ENCODE assay signal across 20 mouse cellular contexts in genomic region chr19:41523798-41524563, GRCm38 (mm10). TPM values are rescaled to one million over a fixed set of nuclear protein-coding genes. Genes with fewer than 3 reads are reported as not detected.
DNase-seq lines count a peak whose midpoint lies in the region; ATAC-seq and TF ChIP-seq lines count a peak whose summit lies in the region.
"Had no signal": no experiment of that assay in that cellular context is flagged by ENCODE, and none has a peak within 500 bp of the region (broad histone marks: within the 10 kb centered on the region; RNA-seq: fewer than 3 reads in every experiment).

No protein-coding gene starts in this region.

- 0 out of 2 replicates have a peak, but pooled peaks have one; percentile 37 for ATAC-seq in liver, embryonic 16.5 days (ENCODE audit: low read depth)
- ATAC-seq in forebrain, postnatal 0 days, result no peak
- ATAC-seq: CD4-positive, CD25-positive, alpha-beta regulatory T cell, adult 4 months; intestine, postnatal 0 days; midbrain, embryonic 13.5 days had no signal

- no peaks in the 10 kb centered on the region; the same call in 1 of the 2 replicates for H3K36me3 ChIP-seq in ES-E14 (ENCODE audit: control insufficient read depth, insufficient read depth, low read length, poor library complexity, severe bottlenecking)
- H3K36me3 ChIP-seq in liver, embryonic 16.5 days (ENCODE audit: control insufficient read depth, insufficient read depth), result no peaks in the 10 kb centered on the region
- no peaks in the 10 kb centered on the region for H3K36me3 ChIP-seq in forebrain, postnatal 0 days (ENCODE audit: insufficient read depth)
- H3K36me3 ChIP-seq: embryonic facial prominence, embryonic 12.5 days; forebrain, embryonic 10.5 days; limb, embryonic 12.5 days; midbrain, embryonic 13.5 days had no signal

- H3K9me3 ChIP-seq in ES-E14 (ENCODE audit: control insufficient read depth, insufficient read depth, low read depth, low read length), result no peaks in the 10 kb centered on the region
- H3K9me3 ChIP-seq in liver, embryonic 16.5 days (replicated peaks; ENCODE audit: control insufficient read depth, low read length), result no peaks in the 10 kb centered on the region
- no peaks in the 10 kb centered on the region for H3K9me3 ChIP-seq in forebrain, postnatal 0 days (ENCODE audit: low read length)
- H3K9me3 ChIP-seq: embryonic facial prominence, embryonic 12.5 days; forebrain, embryonic 10.5 days; limb, embryonic 12.5 days; midbrain, embryonic 13.5 days had no signal

- peak; percentile 7 to 9 for DNase-seq in kidney, postnatal 36 days
- no peak for DNase-seq in kidney, postnatal 14 days
- no peak for DNase-seq in ES-E14 (ENCODE audit: low read depth, low spot score)
- peak; percentile 37 for DNase-seq in Muller cell, postnatal 12 days (ENCODE audit: inconsistent ontology term)
- no peak for DNase-seq in thymus, postnatal 14 days
- DNase-seq in left cerebral cortex, postnatal 10 days (ENCODE audit: extremely low spot score in 1 of 2, low spot score in 2 of 2), result no peak
- no peak for DNase-seq in forebrain, postnatal 0 days
- DNase-seq: adrenal gland, postnatal 10 days; cerebellum, adult 18-20 months; gastrocnemius, postnatal 25 days; heart, postnatal 4 days; right cerebral cortex, adult 18-20 months; thymus, adult 18-20 months had no signal

- peaks cover 5 to 14% of the 10 kb centered on the region in 2 experiments for H3K4me1 ChIP-seq in ES-E14 (ENCODE audit: control insufficient read depth in 2 of 2, insufficient read depth in 2 of 2, low read length in 2 of 2, poor library complexity in 1 of 2)
- peaks cover 12% of the 10 kb centered on the region for H3K4me1 ChIP-seq in liver, embryonic 16.5 days (ENCODE audit: control insufficient read depth, low read depth, low read length)
- 0 out of 2 replicates have a peak, but pooled peaks cover 3% of the 10 kb centered on the region for H3K4me1 ChIP-seq in forebrain, postnatal 0 days (ENCODE audit: insufficient read depth)
- H3K4me1 ChIP-seq: embryonic facial prominence, embryonic 12.5 days had no signal

- H3K27me3 ChIP-seq in liver, embryonic 16.5 days (ENCODE audit: control insufficient read depth, insufficient read depth, low read depth, low read length), result no peaks in the 10 kb centered on the region
- no peaks in the 10 kb centered on the region for H3K27me3 ChIP-seq in forebrain, postnatal 0 days (ENCODE audit: insufficient read depth, low read length)
- H3K27me3 ChIP-seq: embryonic facial prominence, embryonic 12.5 days; limb, embryonic 12.5 days; midbrain, embryonic 13.5 days had no signal

- no peak for TF ChIP-seq CTCF in forebrain, postnatal 0 days (IDR thresholded peaks at IDR 0.05; ENCODE audit: low read depth)

- no peak overlapping the region for H3K27ac ChIP-seq in ES-E14 (ENCODE audit: insufficient read depth, low read depth, low read length, poor library complexity, severe bottlenecking)
- no peak overlapping the region; the same call in 1 of the 2 replicates for H3K27ac ChIP-seq in liver, embryonic 16.5 days (ENCODE audit: low read length)
- no peak overlapping the region for H3K27ac ChIP-seq in forebrain, postnatal 0 days (ENCODE audit: low read depth, low read length)
- H3K27ac ChIP-seq: embryonic facial prominence, embryonic 12.5 days; forebrain, embryonic 10.5 days; limb, embryonic 12.5 days; midbrain, embryonic 13.5 days had no signal

- H3K4me2 ChIP-seq in liver, embryonic 16.5 days (ENCODE audit: low read depth, low read length), result no peak overlapping the region
- H3K4me2 ChIP-seq in forebrain, postnatal 0 days (ENCODE audit: low read depth), result no peak overlapping the region
- H3K4me2 ChIP-seq: embryonic facial prominence, embryonic 12.5 days; limb, embryonic 12.5 days; midbrain, embryonic 13.5 days had no signal

- H3K9ac ChIP-seq in ES-E14 (ENCODE audit: insufficient read depth, low read depth, low read length, poor library complexity, severe bottlenecking), result peak overlapping the region; percentile 11; the same call in 1 of the 2 replicates
- no peak overlapping the region for H3K9ac ChIP-seq in liver, embryonic 16.5 days (ENCODE audit: low read depth, low read length)
- no peak overlapping the region for H3K9ac ChIP-seq in forebrain, postnatal 0 days
- H3K9ac ChIP-seq: embryonic facial prominence, embryonic 12.5 days; limb, embryonic 12.5 days; midbrain, embryonic 13.5 days had no signal

- intact Hi-C loops in left cerebral cortex, postnatal 10 days (cut with DNase I), result no loop called here

- 38% methylated on average over 3 of the region's 3 CpGs for WGBS in liver, embryonic 16.5 days (ENCODE audit: insufficient replicate concordance)
- WGBS in forebrain, postnatal 0 days, result 82% methylated on average over 3 of the region's 3 CpGs

- in situ Hi-C loops in ES-E14 (cut with MboI; ENCODE audit: low sequenced_read_pairs in 2 of 2, unreplicated experiment in 2 of 2), result no loop called here

- H3K4me3 ChIP-seq in ES-E14 (ENCODE audit: insufficient read depth in 1 of 2, low read depth in 1 of 2, low read length in 2 of 2, poor library complexity in 1 of 2, severe bottlenecking in 1 of 2), result no peak overlapping the region
- no peak overlapping the region for H3K4me3 ChIP-seq in liver, embryonic 16.5 days (ENCODE audit: low read depth, low read length)
- H3K4me3 ChIP-seq in forebrain, postnatal 0 days (ENCODE audit: low read depth, low read length), result no peak overlapping the region
- H3K4me3 ChIP-seq: embryonic facial prominence, embryonic 12.5 days; forebrain, embryonic 10.5 days; limb, embryonic 12.5 days; midbrain, embryonic 13.5 days had no signal

TF ChIP-seq in ES-E14, 5 proteins besides CTCF, POLR2A, EP300 and RAD21:
- no peak for TF ChIP-seq ZC3H11A (IDR thresholded peaks at IDR 0.05; ENCODE audit: borderline replicate concordance, low read depth, low read length)
- no peak for TF ChIP-seq CHD2 (IDR thresholded peaks at IDR 0.05; ENCODE audit: low read depth, low read length)
- no peak for TF ChIP-seq MAFK (IDR thresholded peaks at IDR 0.05; ENCODE audit: insufficient read depth, low read depth, low read length)
- TF ChIP-seq HCFC1 (IDR thresholded peaks at IDR 0.05; ENCODE audit: borderline replicate concordance, insufficient read depth, low read length), result no peak
- TF ChIP-seq ZNF384 (IDR thresholded peaks at IDR 0.05; ENCODE audit: low read depth, low read length), result no peak

RNA-seq across cellular contexts. Expression of gene Lcor, which starts 41.5 kb away (rescaled TPM):
- 9.9 and 10.2 TPM in 2 replicates for total RNA-seq in ES-E14 (2012; rRNA removed)
- 6.3 and 6.9 TPM in 2 replicates for polyA plus RNA-seq in liver, embryonic 16.5 days (2015; fragmentation: Nextera tagmentation; extraction: Ambion mirVana)
- total RNA-seq in left cerebral cortex, postnatal 10 days (2021), result 10 to 100 TPM; 17.3 to 18.7 TPM
- 16.6 and 21.7 TPM in 2 replicates for total RNA-seq in forebrain, postnatal 0 days (2014; rRNA removed)
- polyA plus RNA-seq in forebrain, postnatal 0 days (2015; fragmentation: Nextera tagmentation; extraction: Ambion mirVana), result 7.5 and 12.2 TPM in 2 replicates

RNA-seq across cellular contexts. Expression of gene Gm340, which starts 58.2 kb away (rescaled TPM):
- total RNA-seq in ES-E14 (2012; rRNA removed), result 23.2 and 25.5 TPM in 2 replicates
- polyA plus RNA-seq in liver, embryonic 16.5 days (2015; fragmentation: Nextera tagmentation; extraction: Ambion mirVana), result 1.1 and 1.2 TPM in 2 replicates
- 10 to 100 TPM in 1 of 2 experiments, 1 to 10 TPM in 1; 9.8 to 10.8 TPM for total RNA-seq in left cerebral cortex, postnatal 10 days (2021)
- total RNA-seq in forebrain, postnatal 0 days (2014; rRNA removed), result 6.8 and 7.6 TPM in 2 replicates
- polyA plus RNA-seq in forebrain, postnatal 0 days (2015; fragmentation: Nextera tagmentation; extraction: Ambion mirVana), result 1.2 and 1.7 TPM in 2 replicates

Comparison
In these comparisons a context has a peak if more than half of its experiments do, and no peak if none do; other contexts are left out.
1. DNase-seq: peak in kidney, postnatal 36 days (2 of 2) and Muller cell, postnatal 12 days (single experiment); none in kidney, postnatal 14 days (single experiment), ES-E14 (single experiment), thymus, postnatal 14 days (single experiment), left cerebral cortex, postnatal 10 days (0 of 2) and forebrain, postnatal 0 days (single experiment).